Mouse (Mus musculus) hindbrain, embryonic 14.5 days (tissue): ENCODE data around the gene Grik3. TPM values are rescaled to one million over a fixed set of nuclear protein-coding genes. Genes with fewer than 3 reads are reported as not detected.
A peak's percentile ranks its signal among the peaks of the same experiment; 100 is the strongest.

Experiments
- ATAC-seq: fragments of 200-750 bp; cut with Nextera tagmentation; 2 replicates; pipeline ENCODE4 v1.8.0; 2017; ENCODE audit warnings: moderate number of reproducible peaks, mild to moderate bottlenecking, moderate TSS enrichment, moderate library complexity; ENCODE audit not compliant: low FRiP score
- DNase-seq: peaks from one replicate; pipeline ENCODE4 v3.0.0-alpha.2; 2015; ENCODE audit warnings: low spot score
- H3K27ac ChIP-seq: fragments of 300-500 bp; sonication (generic); 2 replicates; pipeline ENCODE4 v1.5.1; 2014; ENCODE audit warnings: mild to moderate bottlenecking, moderate library complexity
- H3K27me3 ChIP-seq: fragments of 300-500 bp; sonication (generic); 2 replicates; pipeline ENCODE4 v1.6.1; 2014; ENCODE audit warnings: mild to moderate bottlenecking, low read length, mixed read lengths; ENCODE audit not compliant: control insufficient read depth, insufficient read depth
- H3K36me3 ChIP-seq: fragments of 300-500 bp; sonication (generic); replicated peaks from 2 replicates; pipeline ENCODE4 v1.6.1; 2014; ENCODE audit not compliant: control insufficient read depth, insufficient read depth
- H3K4me1 ChIP-seq: fragments of 300-500 bp; sonication (generic); replicated peaks from 2 replicates; pipeline ENCODE4 v1.6.1; 2014; ENCODE audit warnings: antibody characterized with exemption, low read length, mixed read lengths; ENCODE audit not compliant: control insufficient read depth, insufficient read depth
- H3K4me2 ChIP-seq: fragments of 300-500 bp; sonication (generic); replicated peaks from 2 replicates; pipeline ENCODE4 v1.6.1; 2014; ENCODE audit warnings: mild to moderate bottlenecking, moderate library complexity
- H3K4me3 ChIP-seq: fragments of 300-500 bp; sonication (generic); replicated peaks from 2 replicates; pipeline ENCODE4 v1.5.1; 2014; ENCODE audit warnings: mild to moderate bottlenecking, low read length
- H3K9ac ChIP-seq: fragments of 300-500 bp; sonication (generic); 2 replicates; pipeline ENCODE4 v1.6.1; 2014
- H3K9me3 ChIP-seq: fragments of 300-500 bp; sonication (generic); 2 replicates; pipeline ENCODE4 v1.6.1; 2016; ENCODE audit warnings: low read length; ENCODE audit not compliant: control insufficient read depth
- WGBS: fragments of 180-500 bp; shearing (Covaris S2); extraction: QIAGEN DNeasy Blood & Tissue Kit; methylation state at CpG from one replicate; pipeline ENCODE4 v1.1.7; 2014; 5-methylcytosine and 5-hydroxymethylcytosine counted together
- polyA plus RNA-seq: library from polyadenylated mRNA; unstranded; fragments of >200 nt; fragmentation: Nextera tagmentation; extraction: Ambion mirVana; gene quantifications from 2 replicates; pipeline ENCODE4 v1.2.1, GENCODE M21; 2014

Grik3 gene
- polyA plus RNA-seq, 1 experiment from 2014 or later: 6.0 TPM

DNA sequence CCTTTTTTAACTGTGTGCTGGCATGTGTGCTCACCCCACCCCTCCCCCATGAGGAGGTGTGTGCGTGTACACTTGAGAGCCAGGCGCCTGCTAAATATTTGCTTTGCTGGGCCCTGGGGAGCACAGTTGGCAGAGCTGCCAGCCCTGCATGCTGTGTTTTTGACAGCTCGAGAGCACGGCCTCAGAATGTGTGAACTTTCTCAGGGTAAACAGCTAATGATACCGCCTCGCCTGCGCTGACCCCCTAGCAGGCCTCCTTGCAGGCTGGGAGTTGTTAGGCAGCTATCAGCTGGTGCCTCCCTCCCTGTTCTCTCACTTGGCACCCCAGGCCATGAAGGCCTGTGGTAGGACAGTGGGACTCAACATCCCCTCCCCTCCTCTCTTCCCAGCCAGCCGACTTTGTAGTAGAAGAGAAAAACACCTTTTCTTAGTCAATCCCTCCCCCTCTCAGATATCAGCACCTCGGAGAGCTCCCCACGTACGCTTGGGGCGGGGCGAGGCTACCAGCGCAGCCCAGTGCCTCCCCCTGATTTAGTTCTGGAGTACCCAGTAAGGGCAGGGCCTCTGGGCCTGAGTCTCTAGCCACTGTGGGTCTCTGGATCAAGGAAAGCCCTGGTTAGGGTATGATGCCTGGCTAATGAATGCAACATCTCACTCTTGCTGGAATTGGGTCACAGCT lies 99.9 kb downstream of the Grik3 start:
- no peak overlapping the region for H3K27ac ChIP-seq
- no peaks in the 10 kb centered on the region for H3K36me3 ChIP-seq
- WGBS: 15% methylated on average over 14 of the region's 14 CpGs
- ATAC-seq (no peak; the same call in 1 of the 2 replicates), DNase-seq (no peak)
- no peak overlapping the region for H3K9ac ChIP-seq
- H3K27me3 ChIP-seq: peaks cover 5% of the 10 kb centered on the region
- H3K9me3 ChIP-seq: no peaks in the 10 kb centered on the region
- H3K4me2 ChIP-seq: no peak overlapping the region
- H3K4me1 ChIP-seq: peaks cover 53% of the 10 kb centered on the region
- H3K4me3 ChIP-seq: no peak overlapping the region

DNA sequence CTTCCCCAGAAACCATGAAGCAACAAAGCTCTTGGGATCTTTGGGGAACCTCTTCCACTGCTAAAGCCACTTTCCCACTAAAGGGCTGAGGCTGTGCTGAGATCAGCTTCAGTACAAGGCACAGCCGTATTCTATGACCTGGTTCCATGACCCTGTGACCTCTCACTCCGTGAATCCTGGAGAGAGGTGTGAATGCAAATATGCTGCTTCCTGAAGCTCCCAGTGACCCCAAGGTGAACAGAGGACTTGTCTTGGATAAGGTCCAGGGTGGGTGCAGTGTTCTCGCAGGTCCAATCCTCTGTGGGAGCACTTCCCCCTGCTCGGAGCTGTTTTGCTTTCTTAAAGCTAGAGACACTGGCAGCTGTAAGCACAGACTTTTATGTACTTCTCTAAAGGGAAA lies 102.2 kb downstream of the Grik3 start:
- Histone ChIP-seq H3K9ac (no peak overlapping the region), H3K4me2 (no peak overlapping the region), H3K4me1 (peaks cover 46% of the 10 kb centered on the region), H3K27me3 (no peaks in the 10 kb centered on the region; the same call in 1 of the 2 replicates), H3K4me3 (no peak overlapping the region), H3K36me3 (no peaks in the 10 kb centered on the region), H3K9me3 (no peaks in the 10 kb centered on the region), H3K27ac (no peak overlapping the region)
- DNase-seq: no peak
- WGBS: 33% methylated on average over 4 of the region's 4 CpGs
- no peak for ATAC-seq

DNA sequence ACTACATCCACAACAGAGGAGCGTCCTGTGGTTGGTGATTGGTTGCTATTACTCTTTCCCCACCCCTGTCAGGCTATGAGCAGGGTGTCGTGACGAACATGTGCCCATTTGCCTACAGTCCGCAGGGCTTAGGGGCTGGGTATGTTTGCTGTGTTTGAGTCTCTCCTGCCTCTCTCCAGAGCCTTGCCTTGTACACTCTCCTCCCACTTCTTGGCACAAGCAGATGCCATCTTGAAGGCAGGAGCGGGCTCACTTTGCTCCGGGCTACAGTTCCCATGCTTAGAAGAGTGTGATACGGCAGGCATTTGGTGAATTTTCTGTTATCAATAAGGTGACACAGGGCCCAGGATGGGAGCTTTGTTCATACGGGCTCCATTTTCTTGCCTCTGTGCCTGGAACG lies 104.5 kb downstream of the Grik3 start:
- ATAC-seq (no peak), DNase-seq (no peak)
- no peaks in the 10 kb centered on the region for H3K27me3 ChIP-seq
- peaks cover 39% of the 10 kb centered on the region for H3K4me1 ChIP-seq
- no peak overlapping the region for H3K9ac ChIP-seq
- H3K27ac ChIP-seq: no peak overlapping the region
- 84% methylated on average over 9 of the region's 9 CpGs for WGBS
- H3K9me3 ChIP-seq: no peaks in the 10 kb centered on the region
- H3K4me2 ChIP-seq: no peak overlapping the region
- no peaks in the 10 kb centered on the region for H3K36me3 ChIP-seq
- H3K4me3 ChIP-seq: no peak overlapping the region

DNA sequence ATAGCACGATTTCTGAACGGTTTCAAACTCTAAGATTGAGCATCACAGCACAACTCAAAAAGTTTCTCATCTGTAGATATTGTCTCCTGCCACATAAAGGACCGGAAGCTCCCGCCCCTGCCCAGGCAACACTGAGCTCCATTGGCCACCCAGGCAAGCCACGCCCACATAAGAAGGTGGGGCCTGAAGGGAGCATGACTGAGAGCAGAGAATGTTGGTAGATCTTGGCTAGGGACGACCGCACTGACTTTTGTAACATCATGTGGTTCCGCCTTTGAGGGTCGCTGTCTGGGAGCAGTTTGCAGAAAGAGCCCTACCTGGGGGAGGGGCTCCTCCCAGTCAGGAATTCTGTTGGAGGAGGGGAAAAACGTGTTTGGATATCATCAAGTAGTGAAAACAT lies 108.2 kb downstream of the Grik3 start:
- Histone ChIP-seq H3K9me3 (no peaks in the 10 kb centered on the region), H3K4me1 (peaks cover 18% of the 10 kb centered on the region; the same call in 1 of the 2 replicates), H3K4me2 (no peak overlapping the region), H3K36me3 (no peaks in the 10 kb centered on the region), H3K4me3 (no peak overlapping the region), H3K27ac (no peak overlapping the region), H3K27me3 (no peaks in the 10 kb centered on the region), H3K9ac (no peak overlapping the region)
- no peak for ATAC-seq
- 48% methylated on average over 10 of the region's 10 CpGs for WGBS
- no peak for DNase-seq

DNA sequence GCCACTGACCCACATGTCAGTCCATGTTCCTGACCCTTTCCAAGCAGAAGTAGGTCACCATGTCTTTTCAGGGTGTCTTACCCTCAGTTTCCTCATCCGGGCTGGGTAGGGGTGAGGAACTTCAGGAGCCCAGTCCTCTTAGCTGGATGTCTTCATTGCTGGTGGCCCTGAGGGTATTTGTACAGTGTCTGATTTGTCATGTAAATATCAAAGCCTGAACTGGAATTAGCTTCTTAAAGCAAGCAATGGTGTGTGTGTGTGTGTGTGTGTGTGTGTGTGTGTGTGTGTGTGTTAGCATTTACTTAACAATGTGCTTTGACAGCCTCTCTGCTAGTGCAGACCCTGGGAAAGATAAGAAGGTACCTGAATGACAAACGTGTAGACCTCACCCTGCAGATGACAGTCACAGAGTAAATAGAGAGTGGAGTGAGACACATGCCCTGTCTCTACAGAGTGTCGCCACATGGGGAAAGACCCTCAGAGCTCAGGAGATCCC lies 109.1 kb downstream of the Grik3 start:
- Histone ChIP-seq H3K27ac (no peak overlapping the region), H3K9ac (no peak overlapping the region), H3K9me3 (no peaks in the 10 kb centered on the region), H3K4me3 (no peak overlapping the region), H3K4me1 (peaks cover 18% of the 10 kb centered on the region; the same call in 1 of the 2 replicates), H3K4me2 (no peak overlapping the region), H3K27me3 (no peaks in the 10 kb centered on the region), H3K36me3 (no peaks in the 10 kb centered on the region)
- WGBS: 72% methylated on average over 3 of the region's 3 CpGs
- DNase-seq: no peak
- ATAC-seq: no peak

DNA sequence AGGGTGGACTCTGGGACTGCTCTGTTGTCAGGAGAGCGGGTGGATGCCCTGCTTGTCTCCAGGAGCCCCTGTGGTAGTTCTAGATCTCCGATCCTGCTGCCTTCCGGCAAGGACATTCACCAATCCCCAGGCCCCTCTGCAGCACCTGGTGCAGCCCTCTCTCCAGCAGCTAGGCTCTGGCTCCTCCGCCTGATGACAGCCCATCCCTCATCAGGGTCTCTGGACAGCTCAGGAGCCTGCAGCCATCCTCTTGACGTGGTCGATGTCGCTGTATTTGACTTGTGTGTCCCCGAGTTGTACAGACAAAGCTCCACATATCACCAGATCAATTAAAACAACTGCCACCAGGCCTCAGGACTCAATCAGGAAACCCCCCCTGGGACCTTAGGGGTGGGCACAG lies 110.1 kb downstream of the Grik3 start:
- H3K27me3 ChIP-seq: no peaks in the 10 kb centered on the region
- H3K9me3 ChIP-seq: no peaks in the 10 kb centered on the region
- no peak overlapping the region for H3K9ac ChIP-seq
- H3K36me3 ChIP-seq: no peaks in the 10 kb centered on the region
- ATAC-seq (no peak), DNase-seq (no peak)
- H3K4me1 ChIP-seq: peaks cover 18% of the 10 kb centered on the region; the same call in 1 of the 2 replicates
- WGBS: 47% methylated on average over 8 of the region's 8 CpGs
- no peak overlapping the region for H3K4me2 ChIP-seq
- no peak overlapping the region for H3K27ac ChIP-seq
- no peak overlapping the region for H3K4me3 ChIP-seq

DNA sequence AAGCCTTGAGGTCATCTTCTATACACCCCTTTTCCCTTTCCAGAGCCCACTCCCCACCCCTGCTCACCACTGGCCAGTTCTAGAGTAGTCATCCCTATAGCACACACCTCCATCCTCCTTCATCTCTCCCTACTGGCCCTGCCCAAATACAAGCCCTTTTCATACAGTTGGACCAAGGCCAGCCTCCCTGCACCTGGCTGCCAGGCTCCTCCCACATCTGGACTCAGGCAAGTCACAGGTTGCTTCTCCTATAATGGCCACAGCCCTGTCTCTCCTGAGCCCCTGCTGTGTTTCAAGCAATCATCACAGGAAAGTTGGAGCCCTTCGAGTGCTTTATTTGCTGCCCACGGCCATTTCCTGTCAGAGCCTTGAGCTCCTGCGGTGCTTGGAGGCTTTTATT lies 110.8 kb downstream of the Grik3 start:
- ATAC-seq: no peak
- no peaks in the 10 kb centered on the region for H3K9me3 ChIP-seq
- H3K27me3 ChIP-seq: no peaks in the 10 kb centered on the region
- no peak overlapping the region for H3K9ac ChIP-seq
- DNase-seq: no peak
- H3K27ac ChIP-seq: no peak overlapping the region
- H3K4me2 ChIP-seq: no peak overlapping the region
- H3K4me1 ChIP-seq: peaks cover 18% of the 10 kb centered on the region; the same call in 1 of the 2 replicates
- H3K4me3 ChIP-seq: no peak overlapping the region
- 49% methylated on average over 3 of the region's 3 CpGs for WGBS
- H3K36me3 ChIP-seq: no peaks in the 10 kb centered on the region

DNA sequence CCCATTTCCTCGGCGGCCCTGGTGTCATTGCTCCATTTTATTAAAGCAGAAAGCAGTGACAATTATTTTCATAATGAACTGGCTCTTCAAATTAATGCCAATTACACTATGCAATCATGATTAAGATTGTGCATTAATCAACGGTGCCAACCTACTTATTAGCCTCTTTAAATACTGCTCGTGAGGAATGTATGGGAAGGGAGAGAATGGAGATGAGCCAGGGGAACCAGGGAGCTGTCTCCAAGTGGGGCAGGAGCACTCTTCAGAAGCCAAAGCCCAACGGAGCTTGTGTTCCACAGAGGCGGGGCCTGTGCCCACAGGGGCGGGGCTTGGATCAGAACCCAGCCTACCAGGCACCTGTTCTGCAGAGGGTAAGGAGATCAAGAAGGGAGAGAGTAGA lies 114.0 kb downstream of the Grik3 start:
- H3K27me3 ChIP-seq: no peaks in the 10 kb centered on the region
- H3K4me2 ChIP-seq: no peak overlapping the region
- peaks cover 12% of the 10 kb centered on the region; the same call in 1 of the 2 replicates for H3K4me1 ChIP-seq
- no peaks in the 10 kb centered on the region for H3K36me3 ChIP-seq
- no peak for DNase-seq
- WGBS: 47% methylated on average over 7 of the region's 7 CpGs
- ATAC-seq: peak; percentile 57; the same call in 1 of the 2 replicates
- H3K4me3 ChIP-seq: no peak overlapping the region
- H3K9me3 ChIP-seq: no peaks in the 10 kb centered on the region
- H3K27ac ChIP-seq: no peak overlapping the region
- H3K9ac ChIP-seq: no peak overlapping the region

DNA sequence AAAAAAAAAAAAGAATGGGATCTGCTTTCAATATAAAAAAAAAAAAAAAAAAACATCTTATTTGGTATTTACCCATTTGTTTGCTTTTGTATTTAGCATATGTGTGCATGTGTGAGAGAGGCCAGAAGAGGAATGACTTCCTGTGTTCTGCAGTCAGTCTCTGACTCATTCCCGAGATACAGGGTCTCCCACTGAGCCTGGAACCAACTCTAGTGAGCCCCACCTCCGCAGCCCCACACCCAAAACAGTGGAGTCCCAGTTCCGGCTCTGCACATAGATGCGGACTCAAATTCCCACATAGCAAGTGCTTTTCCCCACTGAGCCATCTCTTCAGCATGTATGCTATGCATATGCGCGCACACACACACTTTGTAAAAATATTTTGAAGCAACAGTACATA lies 115.6 kb downstream of the Grik3 start:
- no peak overlapping the region for H3K4me3 ChIP-seq
- WGBS: 80% methylated on average over 6 of the region's 6 CpGs
- no peak for DNase-seq
- H3K4me2 ChIP-seq: no peak overlapping the region
- H3K9ac ChIP-seq: no peak overlapping the region
- no peaks in the 10 kb centered on the region for H3K4me1 ChIP-seq
- H3K36me3 ChIP-seq: no peaks in the 10 kb centered on the region
- H3K27ac ChIP-seq: no peak overlapping the region
- no peaks in the 10 kb centered on the region for H3K9me3 ChIP-seq
- H3K27me3 ChIP-seq: no peaks in the 10 kb centered on the region
- no peak for ATAC-seq
